Mouse (Mus musculus) cerebellum, adult 11 months (tissue): ENCODE results near the gene Kcnj10.

Source experiments
- DNase-seq: peaks from one replicate; pipeline ENCODE4 v3.0.0; 2022

Gene Kcnj10

GRCm38 (mm10) chr1:172340729-172341321 lies at the start of gene Kcnj10:
TSS of gene Kcnj10 (plus strand) at chr1:172341210.
- DNase-seq: peak; percentile 81

DNA sequence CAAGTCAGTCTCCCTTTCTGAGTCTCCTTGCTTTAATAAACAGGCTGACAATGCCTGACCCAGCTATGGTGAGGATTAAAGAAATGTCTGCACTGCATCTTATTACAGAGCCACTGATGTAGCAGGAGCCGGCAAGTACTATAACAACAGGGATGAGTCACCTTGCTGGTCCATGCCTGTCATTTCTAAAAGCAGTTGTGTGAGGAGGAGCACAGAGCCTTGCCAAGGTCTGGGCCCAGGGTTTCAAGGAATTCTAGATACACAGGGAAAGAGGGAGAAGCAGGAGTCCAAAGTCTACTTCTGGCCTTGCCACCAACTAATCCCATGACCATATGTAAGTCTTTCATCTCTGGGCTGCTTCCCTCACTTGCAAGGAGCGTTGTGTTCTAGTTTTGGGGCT lies 48.1 kb upstream of the Kcnj10 start:
- DNase-seq: no peak

DNA sequence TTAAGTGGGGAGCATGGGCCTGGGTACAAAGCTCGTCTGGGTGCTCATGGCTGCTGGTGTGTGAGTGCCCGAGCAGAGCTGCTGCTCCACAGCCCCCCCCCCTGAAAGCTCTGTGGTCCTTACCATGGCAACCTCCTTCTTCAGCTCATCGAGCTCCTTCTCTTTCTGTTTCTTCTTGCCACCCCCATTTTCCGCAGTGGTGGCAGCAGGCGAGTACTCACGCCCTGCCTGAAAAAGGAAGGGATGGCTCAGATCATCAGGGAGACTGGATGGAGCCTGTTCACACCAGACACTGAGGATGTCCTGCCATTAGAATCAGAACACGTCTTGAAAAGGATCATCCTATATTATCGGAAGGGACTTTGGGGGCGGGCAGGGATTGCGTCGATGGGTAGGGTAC lies 47.6 kb upstream of the Kcnj10 start:
- DNase-seq: no peak

DNA sequence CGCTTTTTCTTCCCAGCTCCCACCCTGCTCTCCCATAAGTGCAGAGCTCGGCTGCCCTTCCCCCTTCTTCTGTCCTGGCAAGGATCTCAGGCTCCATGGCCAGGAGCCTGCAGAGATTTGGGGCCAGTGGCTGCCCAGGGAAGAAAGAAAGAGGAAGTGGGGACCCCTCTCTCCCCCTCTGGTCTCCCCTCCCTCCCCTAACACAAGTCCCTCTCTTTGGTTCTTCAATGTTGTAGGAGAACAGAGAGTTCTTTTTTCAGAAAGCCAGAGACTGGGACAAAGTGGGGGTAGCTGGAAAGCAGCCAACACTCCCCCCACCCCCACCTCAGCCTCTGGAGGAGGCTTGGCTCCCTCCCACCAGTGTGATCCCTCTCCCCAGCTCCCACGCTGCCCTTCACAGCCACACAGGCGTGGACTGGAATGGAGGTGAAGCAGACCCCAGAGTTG lies 45.2 kb upstream of the Kcnj10 start:
- no peak for DNase-seq

DNA sequence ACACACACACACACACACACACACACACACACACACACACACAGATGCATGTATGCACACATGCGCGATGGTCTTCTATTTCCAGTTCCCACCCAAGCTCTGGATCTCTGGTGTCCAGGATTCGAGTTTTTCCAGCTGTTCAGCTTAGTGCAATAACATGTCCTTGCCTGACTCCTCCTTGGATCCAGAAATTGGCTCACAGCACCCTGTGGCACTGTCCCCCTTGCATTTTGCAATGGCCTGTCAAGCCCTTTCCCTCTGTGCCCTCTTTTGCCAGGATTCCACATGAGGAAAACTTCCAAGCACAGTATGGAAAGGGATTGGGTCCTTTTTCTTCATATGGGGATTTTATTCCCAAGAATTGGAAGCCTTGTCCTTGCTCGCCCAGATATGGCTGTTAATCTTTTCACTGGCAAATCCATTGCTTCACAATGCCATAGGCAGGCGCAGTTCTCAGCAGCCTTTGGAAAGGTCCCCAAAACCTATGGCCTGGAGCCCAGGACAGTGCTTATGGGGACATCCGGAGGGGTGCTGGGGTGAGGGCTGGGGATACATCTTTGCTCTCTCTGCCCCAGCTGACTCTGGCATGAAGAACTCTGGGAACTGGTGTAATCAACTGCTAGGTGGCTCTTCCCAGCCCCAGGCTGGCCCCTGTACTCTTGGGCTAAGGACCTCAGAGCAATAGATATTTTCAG lies 44.0 kb upstream of the Kcnj10 start:
- DNase-seq: no peak

- no peak for DNase-seq
Measured at GRCm38 (mm10) chr1:172297611-172298537, 43.1 kb upstream of the Kcnj10 start, which contains the start of gene Atp1a2. TSS of gene Atp1a2 (minus strand) at chr1:172298064.

GRCm38 (mm10) chr1:172299528-172299927 lies 41.5 kb upstream of the Kcnj10 start:
- no peak for DNase-seq

- no peak for DNase-seq
Measured at GRCm38 (mm10) chr1:172300247-172300646, 40.8 kb upstream of the Kcnj10 start.

GRCm38 (mm10) chr1:172301180-172301579 lies 39.8 kb upstream of the Kcnj10 start:
- DNase-seq: no peak

GRCm38 (mm10) chr1:172302311-172302710 lies 38.7 kb upstream of the Kcnj10 start:
- no peak for DNase-seq

DNA sequence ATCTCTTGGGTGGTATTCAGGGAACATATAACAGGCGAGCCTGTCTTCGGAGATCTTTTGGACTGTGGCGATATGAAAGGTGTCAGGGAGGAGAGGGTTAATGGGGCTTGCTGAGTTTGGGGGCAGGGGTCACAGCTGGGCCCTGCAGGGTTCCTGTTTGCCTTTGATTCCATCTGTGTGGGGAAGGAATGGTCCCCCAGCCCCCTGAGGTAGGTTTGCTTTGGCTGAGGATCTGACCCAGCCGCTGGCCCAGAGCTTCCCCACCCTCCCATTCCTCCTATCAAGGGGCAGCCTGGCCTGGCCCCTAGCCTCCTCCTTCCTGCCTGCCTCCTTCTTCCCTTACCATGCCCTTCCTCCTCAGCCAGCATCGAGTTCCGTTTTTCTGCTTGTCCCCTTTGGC lies 38.2 kb upstream of the Kcnj10 start:
- no peak for DNase-seq

DNA sequence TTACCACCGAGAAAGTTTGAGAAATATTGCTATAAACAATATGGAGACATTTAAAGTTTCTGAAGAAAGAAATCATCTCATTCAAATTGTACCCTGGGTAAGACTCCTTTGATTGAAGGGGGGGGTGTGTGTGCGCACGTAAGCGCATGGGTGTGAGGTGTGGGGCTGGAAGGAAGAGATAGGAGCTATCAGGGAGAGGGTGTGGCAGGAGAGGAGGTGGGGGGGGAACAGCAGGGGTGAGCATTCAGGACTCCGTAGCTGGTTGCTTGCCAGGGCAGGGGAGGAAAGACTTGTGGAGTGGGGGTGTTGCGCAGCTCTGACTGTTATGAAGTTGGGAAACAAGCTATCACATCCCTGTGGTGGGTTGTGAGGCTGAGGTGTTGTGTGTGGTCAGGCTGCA lies 36.6 kb upstream of the Kcnj10 start:
- DNase-seq: no peak

GRCm38 (mm10) chr1:172305153-172305552 lies 35.9 kb upstream of the Kcnj10 start:
- DNase-seq: no peak

- DNase-seq: no peak
Measured at GRCm38 (mm10) chr1:172305635-172306034, 35.4 kb upstream of the Kcnj10 start.

DNA sequence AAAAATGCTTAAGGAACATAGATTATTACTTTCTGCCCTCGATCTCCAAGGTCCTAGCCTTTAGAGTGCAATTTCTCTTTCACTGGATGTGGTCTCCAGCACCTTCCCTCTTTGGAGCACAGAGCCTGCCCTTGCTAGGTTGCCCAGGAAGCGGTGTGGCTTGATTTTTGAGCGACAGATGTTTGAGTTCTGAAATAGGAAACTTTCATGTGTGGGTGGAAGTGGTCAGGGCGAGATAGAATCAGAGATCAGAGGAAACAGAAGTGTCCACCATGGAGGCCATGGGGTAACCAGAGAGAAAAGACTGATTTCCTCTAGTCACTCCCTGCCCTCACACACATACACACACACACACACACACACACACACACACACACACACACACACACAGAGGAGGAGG lies 34.8 kb upstream of the Kcnj10 start:
- no peak for DNase-seq

DNA sequence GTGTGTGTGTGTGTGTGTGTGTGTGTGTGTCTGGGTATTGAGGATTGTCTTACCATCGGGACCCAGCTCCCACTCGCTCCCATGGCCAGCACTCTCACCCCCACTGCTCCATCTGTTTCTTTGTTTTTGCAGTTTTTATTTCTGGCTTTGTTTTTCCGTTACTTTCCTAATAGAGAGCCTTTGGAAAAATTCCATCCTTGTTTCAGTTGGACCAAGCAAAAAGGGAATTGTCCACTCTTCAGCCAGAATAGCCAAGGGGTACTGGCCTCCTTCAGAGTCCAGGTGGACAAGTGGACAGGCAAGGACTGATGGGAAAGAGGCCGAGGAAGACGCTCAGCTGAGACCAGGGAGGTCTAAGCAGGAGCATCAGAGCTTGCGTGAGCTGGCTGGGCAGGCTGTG lies 34.1 kb upstream of the Kcnj10 start:
- no peak for DNase-seq

- DNase-seq: no peak
Measured at GRCm38 (mm10) chr1:172307936-172308335, 33.1 kb upstream of the Kcnj10 start.

- DNase-seq: no peak
Measured at GRCm38 (mm10) chr1:172308409-172308808, 32.6 kb upstream of the Kcnj10 start.

DNA sequence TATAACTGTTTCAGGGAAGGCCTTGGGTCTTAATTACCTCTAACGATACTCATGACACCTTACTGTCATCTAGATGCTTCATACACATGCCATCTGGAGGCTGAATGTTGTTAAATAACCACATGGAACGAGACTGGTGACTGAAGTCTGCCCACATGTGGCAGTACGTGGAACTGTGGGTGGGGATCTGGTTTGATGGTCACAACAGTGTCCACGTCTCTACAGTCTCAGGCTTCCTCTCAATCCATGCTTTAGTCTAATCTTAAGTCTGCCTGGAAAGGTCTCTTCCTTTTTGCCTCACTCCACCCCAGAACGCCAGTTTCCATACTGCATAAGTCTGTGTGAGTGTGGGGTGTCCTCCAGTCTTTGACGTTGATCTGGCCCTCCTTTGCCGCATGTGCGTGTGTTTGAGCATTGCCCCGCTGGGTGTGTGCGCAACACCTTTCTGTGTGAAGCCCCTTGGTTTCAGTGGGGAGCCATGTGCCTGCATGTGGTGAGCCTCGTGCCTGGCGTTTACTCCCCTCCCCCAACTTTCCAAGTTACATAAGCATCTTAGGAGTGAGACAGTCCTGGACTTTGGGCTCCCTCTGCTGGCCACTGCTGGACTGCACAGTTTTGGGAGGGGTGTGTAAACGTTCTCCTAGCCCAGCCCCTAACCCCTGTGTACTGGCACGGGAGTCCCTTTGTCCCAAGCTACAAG lies 31.2 kb upstream of the Kcnj10 start:
- DNase-seq: peak; percentile 93

- DNase-seq: peak; percentile 72
Measured at GRCm38 (mm10) chr1:172311248-172311906, 29.6 kb upstream of the Kcnj10 start.

DNA sequence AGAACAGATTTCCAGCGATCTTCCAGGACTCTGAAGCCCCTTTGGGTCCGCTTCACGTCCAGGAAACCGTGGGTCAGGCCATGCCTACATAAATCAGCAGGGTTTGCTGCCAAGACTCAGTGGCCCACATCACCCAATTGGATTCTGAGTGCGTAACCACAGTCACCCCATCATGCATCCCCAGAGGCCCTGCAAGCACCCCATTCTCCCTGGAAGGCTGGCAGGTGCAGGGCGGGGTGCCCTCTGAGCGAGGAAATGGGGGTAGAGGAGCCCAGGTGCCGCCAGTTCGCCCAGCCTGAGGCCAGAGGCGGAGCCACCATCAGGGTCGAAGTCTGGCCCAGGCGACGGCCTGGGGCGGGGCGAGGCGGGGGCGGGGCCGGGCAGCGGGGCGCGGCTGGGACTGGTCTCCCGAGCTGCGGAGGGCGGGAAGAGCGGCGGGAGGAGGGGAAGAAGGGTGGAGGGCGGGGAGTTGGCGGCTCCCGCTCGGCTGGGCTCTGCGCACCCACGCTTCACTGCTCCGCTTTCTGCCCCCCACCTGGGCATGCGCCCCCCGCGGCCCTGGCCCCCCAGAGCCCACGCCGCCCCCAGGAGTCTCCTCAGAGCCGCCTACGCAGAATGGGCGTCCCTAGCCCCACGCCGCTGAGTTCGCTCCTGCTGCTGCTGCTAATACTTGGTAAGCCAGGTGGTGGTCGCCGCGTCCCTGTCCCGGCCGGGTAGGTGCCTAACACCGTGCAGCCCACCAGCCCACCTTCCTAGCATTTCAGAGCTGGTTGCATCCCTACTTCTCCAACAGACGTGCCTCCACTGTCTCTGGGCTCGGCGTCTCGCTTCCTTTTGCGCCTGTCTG lies 28.9 kb upstream of the Kcnj10 start:
- peak; percentile 89 for DNase-seq
